Mouse (Mus musculus) liver, postnatal 0 days (tissue): ENCODE results near the gene Bach1.

ENCODE experiments used
- CTCF ChIP-seq: sonication (generic); IDR thresholded peaks from 2 replicates; pipeline ENCODE4 v1.5.1; 2016; ENCODE audit warnings: antibody characterized with exemption, low read depth
- EP300 ChIP-seq: IDR thresholded peaks from 2 replicates; pipeline ENCODE4 v1.6.1; 2016; ENCODE audit warnings: antibody characterized with exemption, low read depth, mild to moderate bottlenecking

- TF ChIP-seq CTCF (no peak), EP300 (peak; percentile 31; the same call in 1 of the 2 replicates)
These were observed 7.3 kb downstream of the Bach1 start for GRCm38 (mm10) chr16:87705892-87706589.
